Mouse (Mus musculus): ENCODE data around the gene Prkca. TPM values are rescaled to one million over a fixed set of nuclear protein-coding genes. Genes with fewer than 3 reads are reported as not detected.

Prkca gene
- total and polyA plus RNA-seq, 2 experiments from 2014 or later: 7.9 to 32.0 TPM

GRCm38 (mm10) chr11:108082673-108083072 is 261.1 kb downstream of the Prkca start:
- Histone ChIP-seq H3K27me3 (ENCODE audit: insufficient read depth, low read length) (no peaks in the 10 kb centered on the region), H3K4me2 (ENCODE audit: low read depth, low read length, poor library complexity, severe bottlenecking) (no peak overlapping the region), H3K9ac (replicated peaks; ENCODE audit: low read length, poor library complexity, severe bottlenecking) (no peak overlapping the region), H3K27ac (ENCODE audit: low read depth, low read length) (no peak overlapping the region), H3K4me3 (ENCODE audit: low read depth, low read length) (no peak overlapping the region), H3K9me3 (ENCODE audit: low read length) (no peaks in the 10 kb centered on the region), H3K36me3 (ENCODE audit: insufficient read depth, low read length) (no peaks in the 10 kb centered on the region), H3K4me1 (ENCODE audit: insufficient read depth, low read length) (0 out of 2 replicates have a peak, but pooled peaks cover 5% of the 10 kb centered on the region)
- DNase-seq (ENCODE audit: low spot score): no peak
- TF ChIP-seq CTCF (IDR thresholded peaks at IDR 0.05): no peak
- no peak for ATAC-seq (ENCODE audit: low FRiP score)

DNA sequence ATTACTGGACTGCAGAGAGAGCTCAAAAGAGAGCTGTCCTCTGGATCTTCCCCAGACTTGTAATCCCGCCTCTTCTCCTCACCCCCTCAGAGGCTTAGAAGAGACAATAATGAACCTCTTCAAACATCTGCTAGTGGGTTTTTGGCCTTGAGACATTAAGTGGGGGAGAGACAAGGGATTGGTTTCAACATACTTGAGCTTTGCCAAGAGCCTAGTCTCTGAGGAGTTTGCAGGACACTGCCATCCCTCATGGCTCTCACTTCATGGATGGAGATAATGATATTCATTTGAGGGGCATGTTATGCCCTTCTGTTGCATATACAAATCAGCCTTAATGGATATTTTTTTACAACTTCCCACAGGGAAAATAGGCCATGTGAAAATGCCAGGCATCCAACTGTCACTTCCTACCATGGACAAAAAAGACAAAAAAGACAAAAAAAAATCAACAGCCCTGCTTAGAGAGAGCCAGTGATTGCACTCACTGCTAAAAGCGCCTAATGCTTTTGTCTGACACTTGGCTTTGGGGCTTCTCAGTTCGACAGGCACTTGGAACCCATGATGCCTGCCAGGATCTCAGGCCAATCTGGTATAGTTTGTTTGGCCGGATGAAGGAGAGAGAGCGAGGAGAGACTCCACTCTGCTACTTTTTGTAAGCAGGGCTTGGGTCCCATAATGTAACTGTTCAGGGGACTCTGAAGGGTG is 263.6 kb downstream of the Prkca start:
- ATAC-seq (ENCODE audit: low FRiP score) (no peak), DNase-seq (ENCODE audit: low spot score) (peak; percentile 68)
- WGBS: 74% methylated on average over 5 of the region's 5 CpGs
- Histone ChIP-seq H3K27me3 (ENCODE audit: insufficient read depth, low read length) (no peaks in the 10 kb centered on the region), H3K36me3 (ENCODE audit: insufficient read depth, low read length) (no peaks in the 10 kb centered on the region), H3K4me2 (ENCODE audit: low read depth, low read length, poor library complexity, severe bottlenecking) (no peak overlapping the region), H3K9me3 (ENCODE audit: low read length) (no peaks in the 10 kb centered on the region), H3K4me1 (ENCODE audit: insufficient read depth, low read length) (0 out of 2 replicates have a peak, but pooled peaks cover 5% of the 10 kb centered on the region), H3K27ac (ENCODE audit: low read depth, low read length) (no peak overlapping the region), H3K9ac (replicated peaks; ENCODE audit: low read length, poor library complexity, severe bottlenecking) (no peak overlapping the region), H3K4me3 (ENCODE audit: low read depth, low read length) (no peak overlapping the region)
- no peak for TF ChIP-seq CTCF (IDR thresholded peaks at IDR 0.05)

DNA sequence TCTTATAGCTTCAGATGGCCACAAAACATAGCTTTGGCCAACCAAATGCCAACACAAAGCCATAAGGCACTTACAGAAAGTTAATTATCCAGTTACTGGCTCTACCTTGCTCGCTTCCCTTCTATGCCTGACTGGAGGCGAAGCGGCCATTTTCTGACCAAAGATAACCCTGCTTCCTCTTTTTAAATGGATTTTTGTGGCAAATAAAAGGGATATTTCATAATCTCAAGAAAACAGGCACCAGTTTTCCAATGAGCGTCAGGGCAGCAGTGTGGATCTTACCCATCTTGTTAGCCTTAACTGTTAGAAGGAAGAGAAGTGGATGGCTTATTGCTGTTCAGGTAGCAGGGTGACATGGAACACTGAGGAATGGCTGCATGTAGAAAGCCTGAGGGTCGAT is 264.3 kb downstream of the Prkca start:
- 97% methylated on average over 5 of the region's 5 CpGs for WGBS
- ATAC-seq (ENCODE audit: low FRiP score): no peak
- H3K4me1 ChIP-seq (ENCODE audit: insufficient read depth, low read length): 0 out of 2 replicates have a peak, but pooled peaks cover 5% of the 10 kb centered on the region
- no peak for TF ChIP-seq CTCF (IDR thresholded peaks at IDR 0.05)
- no peak overlapping the region for H3K9ac ChIP-seq (replicated peaks; ENCODE audit: low read length, poor library complexity, severe bottlenecking)
- no peaks in the 10 kb centered on the region for H3K9me3 ChIP-seq (ENCODE audit: low read length)
- no peak overlapping the region for H3K4me3 ChIP-seq (ENCODE audit: low read depth, low read length)
- H3K27ac ChIP-seq (ENCODE audit: low read depth, low read length): no peak overlapping the region
- no peaks in the 10 kb centered on the region for H3K36me3 ChIP-seq (ENCODE audit: insufficient read depth, low read length)
- no peaks in the 10 kb centered on the region for H3K27me3 ChIP-seq (ENCODE audit: insufficient read depth, low read length)
- no peak overlapping the region for H3K4me2 ChIP-seq (ENCODE audit: low read depth, low read length, poor library complexity, severe bottlenecking)
- DNase-seq (ENCODE audit: low spot score): no peak

DNA sequence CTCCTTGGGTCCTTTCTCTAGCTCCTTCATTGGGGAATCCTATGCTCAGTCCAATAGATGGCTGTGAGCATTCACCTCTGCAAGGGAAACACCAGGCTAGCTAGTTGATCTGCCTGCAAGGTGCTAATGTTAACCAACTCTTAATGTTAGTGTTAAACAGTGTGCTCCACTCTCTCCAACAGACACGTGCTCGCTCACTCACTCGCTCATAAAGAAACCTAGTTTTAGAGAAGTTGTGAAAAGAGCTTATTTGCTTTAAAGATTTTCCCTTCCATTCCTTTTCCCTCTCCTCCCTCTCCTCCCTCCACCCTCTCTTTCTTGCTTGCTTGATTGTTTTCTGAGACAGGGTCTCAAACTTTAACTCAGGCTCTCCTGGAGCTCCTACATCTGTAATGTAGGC is 266.2 kb downstream of the Prkca start:
- H3K9ac ChIP-seq (replicated peaks; ENCODE audit: low read length, poor library complexity, severe bottlenecking): no peak overlapping the region
- H3K27ac ChIP-seq (ENCODE audit: low read depth, low read length): no peak overlapping the region
- no peak overlapping the region for H3K4me3 ChIP-seq (ENCODE audit: low read depth, low read length)
- 0 out of 2 replicates have a peak, but pooled peaks cover 1% of the 10 kb centered on the region for H3K4me1 ChIP-seq (ENCODE audit: insufficient read depth, low read length)
- DNase-seq (ENCODE audit: low spot score) (no peak), ATAC-seq (ENCODE audit: low FRiP score) (no peak)
- H3K27me3 ChIP-seq (ENCODE audit: insufficient read depth, low read length): no peaks in the 10 kb centered on the region
- H3K36me3 ChIP-seq (ENCODE audit: insufficient read depth, low read length): no peaks in the 10 kb centered on the region
- no peak for TF ChIP-seq CTCF (IDR thresholded peaks at IDR 0.05)
- no peak overlapping the region for H3K4me2 ChIP-seq (ENCODE audit: low read depth, low read length, poor library complexity, severe bottlenecking)
- 87% methylated on average over 3 of the region's 3 CpGs for WGBS
- no peaks in the 10 kb centered on the region for H3K9me3 ChIP-seq (ENCODE audit: low read length)

- no peaks in the 10 kb centered on the region for H3K27me3 ChIP-seq (ENCODE audit: insufficient read depth, low read length)
- no peaks in the 10 kb centered on the region for H3K36me3 ChIP-seq (ENCODE audit: insufficient read depth, low read length)
- peak; percentile 76 for TF ChIP-seq CTCF (IDR thresholded peaks at IDR 0.05)
- no peaks in the 10 kb centered on the region for H3K4me1 ChIP-seq (ENCODE audit: insufficient read depth, low read length)
- ATAC-seq (ENCODE audit: low FRiP score): no peak
- no peak overlapping the region for H3K27ac ChIP-seq (ENCODE audit: low read depth, low read length)
- H3K4me3 ChIP-seq (ENCODE audit: low read depth, low read length): no peak overlapping the region
- H3K4me2 ChIP-seq (ENCODE audit: low read depth, low read length, poor library complexity, severe bottlenecking): no peak overlapping the region
- no peak for DNase-seq (ENCODE audit: low spot score)
- H3K9ac ChIP-seq (replicated peaks; ENCODE audit: low read length, poor library complexity, severe bottlenecking): no peak overlapping the region
- H3K9me3 ChIP-seq (ENCODE audit: low read length): no peaks in the 10 kb centered on the region
- WGBS: 82% methylated on average over 6 of the region's 6 CpGs
These were observed 271.0 kb downstream of the Prkca start for GRCm38 (mm10) chr11:108072606-108073243.

DNA sequence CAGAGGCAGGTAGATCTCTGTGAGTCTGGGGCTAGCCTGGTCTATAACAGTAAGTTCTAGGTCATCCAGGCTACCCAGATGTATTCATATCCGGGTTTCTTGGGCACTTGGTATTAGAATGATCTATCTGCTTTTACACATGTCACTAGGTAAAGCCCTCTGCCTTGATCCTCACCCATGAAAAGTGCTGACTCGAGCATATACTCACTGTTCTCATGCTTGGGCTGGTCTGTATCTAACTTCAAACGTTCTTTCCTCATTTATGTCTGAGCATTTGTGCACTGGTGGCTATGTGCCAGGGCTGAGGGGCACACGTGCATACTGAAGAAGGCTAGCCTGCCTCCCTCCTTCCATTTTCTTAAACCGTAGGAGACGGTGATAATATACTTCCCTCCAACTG is 272.5 kb downstream of the Prkca start:
- no peaks in the 10 kb centered on the region for H3K4me1 ChIP-seq (ENCODE audit: insufficient read depth, low read length)
- H3K27ac ChIP-seq (ENCODE audit: low read depth, low read length): no peak overlapping the region
- no peak for TF ChIP-seq CTCF (IDR thresholded peaks at IDR 0.05)
- no peak for DNase-seq (ENCODE audit: low spot score)
- no peak overlapping the region for H3K9ac ChIP-seq (replicated peaks; ENCODE audit: low read length, poor library complexity, severe bottlenecking)
- no peak for ATAC-seq (ENCODE audit: low FRiP score)
- 61% methylated on average over 6 of the region's 6 CpGs for WGBS
- no peaks in the 10 kb centered on the region for H3K9me3 ChIP-seq (ENCODE audit: low read length)
- H3K27me3 ChIP-seq (ENCODE audit: insufficient read depth, low read length): no peaks in the 10 kb centered on the region
- no peaks in the 10 kb centered on the region for H3K36me3 ChIP-seq (ENCODE audit: insufficient read depth, low read length)
- no peak overlapping the region for H3K4me2 ChIP-seq (ENCODE audit: low read depth, low read length, poor library complexity, severe bottlenecking)
- no peak overlapping the region for H3K4me3 ChIP-seq (ENCODE audit: low read depth, low read length)
